Mouse (Mus musculus) c-Kit-positive CD71-positive TER-119-positive erythroid progenitor cells, embryonic 14.5 days (primary cell): Measurements from ENCODE around the gene Ormdl2.

Experiments
- DNase-seq: peaks from one replicate; pipeline ENCODE4 v3.0.0-alpha.2; 2013; ENCODE audit warnings: low spot score

The Ormdl2 gene

GRCm38 (mm10) chr10:128803771-128804270, 17.6 kb downstream of the Ormdl2 start, which contains the start of gene Dnajc14:
TSS of gene Dnajc14 (plus strand) at chr10:128804062.
- DNase-seq = no peak

DNA sequence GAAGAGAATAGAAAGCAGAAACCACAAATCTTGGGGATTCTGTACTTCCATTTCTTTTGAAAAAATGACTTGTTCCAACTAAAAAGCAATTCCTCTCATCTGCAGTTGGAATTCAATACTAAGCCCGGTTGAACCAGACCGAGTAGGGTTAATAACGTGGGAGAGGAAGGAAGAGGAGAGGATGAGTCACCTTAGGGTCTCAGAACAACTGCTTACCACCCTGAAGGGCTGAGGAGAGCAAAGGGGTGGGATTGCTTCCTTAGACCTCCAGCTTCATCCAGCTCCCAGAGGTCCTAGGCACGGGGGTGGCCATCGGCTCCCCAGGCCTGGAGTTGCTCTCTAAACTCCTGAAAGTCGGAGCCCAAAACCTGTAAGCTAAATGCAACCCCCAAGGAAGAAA, 18.1 kb downstream of the Ormdl2 start:
- no peak for DNase-seq

- no peak for DNase-seq
Measured at GRCm38 (mm10) chr10:128802956-128803355, 18.5 kb downstream of the Ormdl2 start.

DNA sequence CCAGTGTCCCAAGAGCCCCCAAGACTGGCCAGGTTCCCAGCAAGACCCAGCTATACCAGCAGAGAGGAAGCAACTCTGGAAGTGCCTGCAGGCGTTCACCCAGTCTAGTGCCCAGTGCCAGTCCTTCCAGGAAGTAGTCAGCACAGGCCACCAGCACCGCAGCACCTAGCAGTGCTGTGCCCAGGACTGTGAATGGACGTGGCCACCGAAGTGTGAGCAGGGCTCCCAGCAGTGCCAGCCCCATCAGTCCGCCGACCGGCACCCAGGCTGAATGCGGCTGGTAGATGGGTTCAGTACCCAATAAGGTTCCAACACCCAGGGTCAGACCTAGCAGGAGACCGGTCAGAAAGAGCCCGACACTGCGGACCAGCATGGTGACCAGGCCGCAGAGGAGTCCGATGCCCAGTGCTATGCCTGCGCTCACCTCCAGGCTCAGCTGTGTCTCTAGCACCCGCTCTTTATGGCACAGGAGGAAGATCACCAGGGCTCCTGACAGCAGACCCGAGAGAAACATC, 19.4 kb downstream of the Ormdl2 start:
- DNase-seq = no peak

DNA sequence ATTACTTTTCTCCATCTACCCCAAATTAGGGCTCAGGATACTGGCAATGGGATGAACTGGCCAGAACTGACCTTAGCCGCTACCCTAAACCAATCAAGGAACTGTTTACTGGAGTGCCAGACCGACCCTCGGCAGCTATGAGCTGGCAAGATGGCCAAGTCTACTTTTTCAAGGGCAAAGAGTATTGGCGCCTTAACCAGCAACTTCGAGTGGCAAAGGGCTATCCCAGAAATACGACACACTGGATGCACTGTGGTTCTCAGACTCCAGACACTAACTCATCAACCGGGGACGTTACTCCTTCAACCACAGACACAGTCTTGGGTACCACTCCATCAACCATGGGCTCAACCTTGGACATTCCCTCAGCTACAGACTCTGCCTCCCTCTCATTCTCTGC, 22.8 kb downstream of the Ormdl2 start:
- DNase-seq = no peak

- no peak for DNase-seq
Measured at GRCm38 (mm10) chr10:128795581-128795980, 25.9 kb downstream of the Ormdl2 start.

GRCm38 (mm10) chr10:128794391-128794790, 27.1 kb downstream of the Ormdl2 start:
- no peak for DNase-seq

GRCm38 (mm10) chr10:128793258-128793657, 28.2 kb downstream of the Ormdl2 start:
- DNase-seq = no peak

DNA sequence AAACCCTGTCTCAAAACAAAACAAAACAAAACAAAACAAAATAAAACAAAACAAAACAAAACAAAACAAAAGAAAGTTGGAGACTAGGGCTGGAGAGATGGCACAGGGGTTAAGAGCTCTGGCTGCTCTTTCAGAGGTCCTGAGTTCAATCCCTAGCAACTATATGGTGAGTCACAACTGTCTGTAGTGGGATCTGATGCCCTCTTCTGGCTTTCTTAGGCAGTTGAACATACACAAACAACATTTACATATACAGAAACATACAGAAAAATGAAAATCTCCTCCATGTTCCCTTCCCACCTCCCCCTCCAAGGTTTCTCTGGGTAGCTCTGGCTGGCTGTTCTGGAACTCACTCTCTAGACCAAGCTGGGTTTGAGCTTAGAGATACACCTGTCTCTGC, 29.4 kb downstream of the Ormdl2 start:
- DNase-seq = no peak

GRCm38 (mm10) chr10:128790398-128791124, 30.9 kb downstream of the Ormdl2 start, which contains the start of gene Mmp19:
TSS of gene Mmp19 (plus strand) at chr10:128790910.
- no peak for DNase-seq

DNA sequence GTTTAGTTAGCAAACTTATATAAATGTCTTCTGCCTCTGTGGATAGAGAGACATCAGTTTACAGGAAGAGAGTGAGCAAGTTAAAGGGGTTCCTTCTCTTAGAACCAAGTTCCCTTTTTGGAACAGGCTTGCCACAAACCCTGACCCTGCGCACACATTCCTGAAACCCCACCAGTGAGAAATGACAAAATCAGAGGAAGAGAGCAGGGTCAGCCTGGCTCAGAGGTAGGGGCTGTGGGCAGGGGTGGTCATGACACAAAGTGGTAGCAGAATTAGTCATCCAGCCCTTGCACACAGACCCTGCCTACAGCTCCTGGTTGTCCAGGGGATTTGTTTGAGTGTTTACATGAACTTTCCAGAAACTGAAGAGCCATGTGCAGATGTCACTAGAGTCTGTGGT, 41.2 kb downstream of the Ormdl2 start:
- DNase-seq = no peak

DNA sequence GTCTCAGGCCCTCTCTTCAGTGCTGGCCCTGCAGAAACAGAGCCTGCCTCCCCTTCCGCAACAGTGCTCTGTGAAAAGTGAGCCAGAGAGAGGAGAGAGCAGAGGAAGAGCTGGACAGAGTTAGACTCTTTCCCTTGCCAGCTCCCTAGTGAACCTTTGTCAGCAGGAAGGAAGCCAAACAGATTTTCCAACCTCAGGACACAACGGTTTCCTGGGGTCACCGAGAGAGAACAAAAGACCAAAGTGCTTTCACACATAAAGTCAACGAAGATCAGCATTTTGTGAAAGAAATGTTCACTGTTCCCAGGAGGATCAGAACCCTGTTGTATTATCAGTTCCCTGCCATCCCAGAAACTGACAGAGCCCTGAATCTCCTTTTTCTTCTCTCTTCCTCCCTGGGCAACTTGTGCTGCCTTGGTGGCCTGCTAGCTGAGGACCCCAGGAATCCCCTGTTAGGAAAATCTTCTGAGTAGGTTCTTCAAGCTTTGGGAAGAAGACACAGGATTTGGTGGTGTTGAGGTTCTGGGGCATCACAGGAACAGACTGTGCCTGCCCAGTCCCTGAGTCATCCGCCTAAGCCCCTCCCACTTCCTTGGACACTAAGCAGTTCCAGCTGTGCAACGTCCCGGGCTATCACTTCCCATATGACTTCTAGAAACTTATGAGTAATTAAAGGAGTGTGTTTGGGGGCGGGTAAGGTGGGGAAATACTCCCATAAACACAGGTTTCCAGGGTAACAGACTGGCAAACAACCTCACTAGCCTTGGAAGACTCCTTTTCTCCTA, 42.2 kb downstream of the Ormdl2 start:
- DNase-seq = peak; percentile 23

DNA sequence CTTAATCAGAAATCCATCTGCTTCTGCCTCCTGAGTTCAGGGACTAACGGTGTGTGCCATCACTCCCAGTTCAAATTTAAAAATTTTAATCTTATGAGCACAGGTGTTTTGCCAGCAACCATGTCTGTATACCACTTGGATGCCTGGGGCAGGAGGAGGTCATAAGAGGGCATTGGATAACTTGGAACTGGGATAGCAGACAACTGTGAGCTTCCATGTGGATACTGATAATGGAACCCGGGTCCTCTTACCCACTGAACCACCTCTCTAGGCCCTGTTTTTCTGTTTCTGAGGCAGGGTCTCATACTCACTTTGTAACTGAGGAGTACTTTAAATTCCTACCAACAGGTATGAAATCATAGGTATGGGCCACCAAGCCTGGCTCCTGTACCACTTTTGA, 43.0 kb downstream of the Ormdl2 start:
- no peak for DNase-seq

- no peak for DNase-seq
Measured at GRCm38 (mm10) chr10:128773685-128774084, 47.8 kb downstream of the Ormdl2 start.

DNA sequence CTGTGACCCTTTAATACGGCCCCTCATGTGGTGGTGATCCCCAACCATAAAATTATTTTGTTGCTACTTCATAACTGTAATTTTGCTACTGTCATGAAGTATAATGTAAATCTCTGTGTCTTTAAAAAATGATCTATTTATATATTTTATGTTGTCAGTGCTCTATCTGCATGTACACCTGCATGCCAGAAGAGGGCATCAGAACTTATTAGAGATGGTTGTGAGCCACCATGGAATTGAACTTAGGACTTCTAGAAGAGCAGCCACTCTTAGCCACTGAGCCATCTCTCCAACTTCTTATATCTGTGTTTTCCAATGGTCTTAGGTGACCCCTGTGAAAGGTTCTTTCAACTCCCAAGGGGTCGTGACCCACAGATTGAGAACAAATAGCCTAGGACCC, 48.5 kb downstream of the Ormdl2 start:
- no peak for DNase-seq
